Comparison of ENCODE assay signal across 15 mouse cellular contexts in genomic region chrX:143665771-143666170, GRCm38 (mm10).
A peak's percentile ranks its signal among the peaks of the same experiment; 100 is the strongest.
DNase-seq lines count a peak whose midpoint lies in the region; ATAC-seq and TF ChIP-seq lines count a peak whose summit lies in the region.
"Had no signal": no experiment of that assay in that cellular context is flagged by ENCODE, and none has a peak within 500 bp of the region (broad histone marks: within the 10 kb centered on the region; RNA-seq: fewer than 3 reads in every experiment).

No protein-coding gene starts in this region.

- H3K4me3 ChIP-seq in neural tube, embryonic 12.5 days, result no peak overlapping the region
- peak overlapping the region; percentile 55 for H3K4me3 ChIP-seq in forebrain, embryonic 13.5 days
- peak overlapping the region; percentile 50 for H3K4me3 ChIP-seq in hindbrain, postnatal 0 days (ENCODE audit: low read length)
- H3K4me3 ChIP-seq: limb, embryonic 12.5 days had no signal

- 54% methylated on average over 2 of the region's 2 CpGs for WGBS in neural tube, embryonic 12.5 days
- WGBS in forebrain, embryonic 13.5 days, result 24% methylated on average over 2 of the region's 2 CpGs
- 42% methylated on average over 2 of the region's 2 CpGs for WGBS in hindbrain, postnatal 0 days

- H3K4me2 ChIP-seq in neural tube, embryonic 12.5 days (replicated peaks), result peak overlapping the region; percentile 61
- H3K4me2 ChIP-seq in forebrain, embryonic 13.5 days, result peak overlapping the region; percentile 61
- H3K4me2 ChIP-seq in hindbrain, postnatal 0 days (ENCODE audit: low read depth, low read length), result peak overlapping the region; percentile 55

- TF ChIP-seq CTCF in hindbrain, postnatal 0 days (IDR thresholded peaks at IDR 0.05; ENCODE audit: low read depth), result no peak

- H3K27ac ChIP-seq in neural tube, embryonic 12.5 days, result no peak overlapping the region
- H3K27ac ChIP-seq in forebrain, embryonic 13.5 days, result peak overlapping the region; percentile 54
- H3K27ac ChIP-seq in hindbrain, postnatal 0 days, result 0 out of 2 replicates have a peak overlapping the region, but pooled peaks have one; percentile 76
- H3K27ac ChIP-seq: limb, embryonic 12.5 days had no signal

- H3K27me3 ChIP-seq in neural tube, embryonic 12.5 days (replicated peaks), result 0 out of 2 replicates have a peak, but pooled peaks cover 2% of the 10 kb centered on the region
- H3K27me3 ChIP-seq in forebrain, embryonic 13.5 days, result no peaks in the 10 kb centered on the region
- no peaks in the 10 kb centered on the region for H3K27me3 ChIP-seq in hindbrain, postnatal 0 days (ENCODE audit: insufficient read depth, low read length)

- no peaks in the 10 kb centered on the region for H3K9me3 ChIP-seq in neural tube, embryonic 12.5 days
- H3K9me3 ChIP-seq in forebrain, embryonic 13.5 days (replicated peaks), result no peaks in the 10 kb centered on the region
- no peaks in the 10 kb centered on the region for H3K9me3 ChIP-seq in hindbrain, postnatal 0 days (ENCODE audit: low read length)
- H3K9me3 ChIP-seq: limb, embryonic 12.5 days had no signal

- ATAC-seq in neural tube, embryonic 12.5 days (ENCODE audit: low FRiP score, low read depth), result no peak
- ATAC-seq in forebrain, embryonic 13.5 days, result no peak
- ATAC-seq in hindbrain, postnatal 0 days, result 0 out of 2 replicates have a peak, but pooled peaks have one; percentile 12
- ATAC-seq: CD4-positive, CD25-positive, alpha-beta regulatory T cell, adult 4 months; Patski had no signal

- no peak for DNase-seq in neural tube, embryonic 10.5 days (ENCODE audit: extremely low spot score, low spot score)
- peak; percentile 11 for DNase-seq in hindbrain, postnatal 0 days (ENCODE audit: low spot score)
- DNase-seq in frontal cortex, postnatal 10 days (ENCODE audit: low spot score in 2 of 2), result no peak
- DNase-seq in lung, postnatal 14 days, result no peak
- no peak for DNase-seq in T-cell, adult 2 months (ENCODE audit: low spot score)
- DNase-seq: adrenal gland, postnatal 14 days; cerebellum, adult 11-12 months; embryo, embryonic 11 days; heart, postnatal 4 days; lung, adult 18-20 months had no signal

- no peaks in the 10 kb centered on the region for H3K4me1 ChIP-seq in neural tube, embryonic 12.5 days
- peaks cover 12% of the 10 kb centered on the region; the same call in 1 of the 2 replicates for H3K4me1 ChIP-seq in forebrain, embryonic 13.5 days
- no peaks in the 10 kb centered on the region for H3K4me1 ChIP-seq in hindbrain, postnatal 0 days (ENCODE audit: insufficient read depth, low read length)
- H3K4me1 ChIP-seq: limb, embryonic 12.5 days had no signal

- no peak overlapping the region for H3K9ac ChIP-seq in neural tube, embryonic 12.5 days
- no peak overlapping the region for H3K9ac ChIP-seq in forebrain, embryonic 13.5 days
- no peak overlapping the region; the same call in 1 of the 2 replicates for H3K9ac ChIP-seq in hindbrain, postnatal 0 days (replicated peaks; ENCODE audit: low read length)
- H3K9ac ChIP-seq: limb, embryonic 12.5 days had no signal

- H3K36me3 ChIP-seq in neural tube, embryonic 12.5 days, result no peaks in the 10 kb centered on the region
- H3K36me3 ChIP-seq in forebrain, embryonic 13.5 days (ENCODE audit: poor library complexity, severe bottlenecking), result no peaks in the 10 kb centered on the region
- H3K36me3 ChIP-seq in hindbrain, postnatal 0 days (ENCODE audit: insufficient read depth, low read length), result no peaks in the 10 kb centered on the region
- H3K36me3 ChIP-seq: limb, embryonic 12.5 days had no signal
